Mouse (Mus musculus): ENCODE measurements around the gene Tesk1.

DNA sequence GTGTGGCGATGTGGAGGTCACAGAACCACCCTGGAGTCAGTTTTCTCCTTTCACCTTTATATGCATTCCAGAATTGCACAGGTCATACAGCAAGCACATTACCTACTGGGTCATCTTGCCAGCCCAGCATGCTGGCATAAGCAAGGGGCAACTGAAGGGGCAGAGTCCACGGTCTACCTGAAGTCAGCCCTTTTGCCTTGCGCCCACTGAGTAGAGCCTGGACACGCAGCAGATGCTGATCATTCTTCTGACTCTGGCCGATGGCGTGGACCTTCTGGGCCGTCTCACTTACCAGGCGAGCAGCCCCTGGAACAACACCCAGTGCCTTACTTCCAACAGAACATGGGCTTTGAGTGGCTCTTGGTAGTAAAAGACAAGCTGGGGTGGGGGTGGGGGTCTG is 55.7 kb downstream of the Tesk1 start:
- TF ChIP-seq CTCF (IDR thresholded peaks at IDR 0.05) (no peak), EP300 (IDR thresholded peaks at IDR 0.05) (no peak)

Data from lung, postnatal 0 days (tissue).